Mouse (Mus musculus): ENCODE measurements around the gene Adk.

Gene Adk

GRCm38 (mm10) chr14:21173973-21174745 is 121.8 kb downstream of the Adk start:
- no peak for DNase-seq

- DNase-seq = no peak
Observed at GRCm38 (mm10) chr14:21174804-21175203, 122.4 kb downstream of the Adk start.

GRCm38 (mm10) chr14:21177781-21178180 is 125.4 kb downstream of the Adk start:
- no peak for DNase-seq

GRCm38 (mm10) chr14:21178356-21178755 is 126.0 kb downstream of the Adk start:
- no peak for DNase-seq

- DNase-seq = peak in 1 of 2 experiments; percentile 5
Observed at GRCm38 (mm10) chr14:21181053-21181452, 128.7 kb downstream of the Adk start.

GRCm38 (mm10) chr14:21191966-21192365 is 139.6 kb downstream of the Adk start:
- DNase-seq = no peak

- DNase-seq = no peak
Observed at GRCm38 (mm10) chr14:21192749-21193148, 140.4 kb downstream of the Adk start.

- no peak for DNase-seq
Observed at GRCm38 (mm10) chr14:21194336-21194735, 142.0 kb downstream of the Adk start.

- no peak for DNase-seq
Observed at GRCm38 (mm10) chr14:21200850-21201249, 148.5 kb downstream of the Adk start.

GRCm38 (mm10) chr14:21206472-21206871 is 154.1 kb downstream of the Adk start:
- DNase-seq = no peak

- DNase-seq = no peak
Observed at GRCm38 (mm10) chr14:21221574-21222138, 169.3 kb downstream of the Adk start.

- DNase-seq = no peak
Observed at GRCm38 (mm10) chr14:21222206-21222605, 169.8 kb downstream of the Adk start.

- DNase-seq = no peak
Observed at GRCm38 (mm10) chr14:21223456-21223855, 171.1 kb downstream of the Adk start.

GRCm38 (mm10) chr14:21223971-21224635 is 171.7 kb downstream of the Adk start:
- no peak for DNase-seq

- no peak for DNase-seq
Observed at GRCm38 (mm10) chr14:21237051-21237450, 184.7 kb downstream of the Adk start.

- DNase-seq = no peak
Observed at GRCm38 (mm10) chr14:21241105-21241504, 188.7 kb downstream of the Adk start.

- DNase-seq = no peak
Observed at GRCm38 (mm10) chr14:21251386-21251785, 199.0 kb downstream of the Adk start.

- no peak for DNase-seq
Observed at GRCm38 (mm10) chr14:21252326-21252886, 200.0 kb downstream of the Adk start.

- DNase-seq = no peak
Observed at GRCm38 (mm10) chr14:21253321-21253992, 201.1 kb downstream of the Adk start.

GRCm38 (mm10) chr14:21253993-21254339 is 201.6 kb downstream of the Adk start:
- DNase-seq = no peak

GRCm38 (mm10) chr14:21268229-21268628 is 215.9 kb downstream of the Adk start:
- no peak for DNase-seq

GRCm38 (mm10) chr14:21271472-21271871 is 219.1 kb downstream of the Adk start:
- DNase-seq = no peak

- DNase-seq = no peak
Observed at GRCm38 (mm10) chr14:21275786-21276185, 223.4 kb downstream of the Adk start.

Data from thymus, adult 18-20 months (tissue).